Mouse (Mus musculus) hindbrain, postnatal 0 days (tissue): ENCODE data around the gene Slco2b1. TPM values are rescaled to one million over a fixed set of nuclear protein-coding genes. Genes with fewer than 3 reads are reported as not detected.

Source experiments
- ATAC-seq: fragments of 200-750 bp; cut with Nextera tagmentation; 2 replicates; pipeline ENCODE4 v1.8.0; 2017; ENCODE audit warnings: mild to moderate bottlenecking, moderate TSS enrichment, moderate library complexity
- DNase-seq: peaks from one replicate; pipeline ENCODE4 v3.0.0-alpha.2; 2015; ENCODE audit warnings: low spot score
- H3K27ac ChIP-seq: fragments of 300-500 bp; sonication (generic); 2 replicates; pipeline ENCODE4 v1.5.1; 2014; ENCODE audit warnings: mild to moderate bottlenecking
- H3K27me3 ChIP-seq: fragments of 300-500 bp; sonication (generic); 2 replicates; pipeline ENCODE4 v1.6.1; 2014; ENCODE audit warnings: low read length, mixed read lengths; ENCODE audit not compliant: insufficient read depth
- H3K36me3 ChIP-seq: fragments of 300-500 bp; sonication (generic); 2 replicates; pipeline ENCODE4 v1.6.1; 2014; ENCODE audit warnings: low read length, mixed read lengths; ENCODE audit not compliant: insufficient read depth
- H3K4me1 ChIP-seq: fragments of 300-500 bp; sonication (generic); 2 replicates; pipeline ENCODE4 v1.6.1; 2014; ENCODE audit warnings: antibody characterized with exemption, low read length, mixed read lengths; ENCODE audit not compliant: insufficient read depth
- H3K4me2 ChIP-seq: fragments of 300-500 bp; sonication (generic); 2 replicates; pipeline ENCODE4 v1.6.1; 2014; ENCODE audit warnings: low read depth, mild to moderate bottlenecking, low read length, moderate library complexity, mixed read lengths
- H3K4me3 ChIP-seq: fragments of 300-500 bp; sonication (generic); 2 replicates; pipeline ENCODE4 v1.5.1; 2014; ENCODE audit warnings: low read length
- H3K9ac ChIP-seq: fragments of 300-500 bp; sonication (generic); replicated peaks from 2 replicates; pipeline ENCODE4 v1.6.1; 2014; ENCODE audit warnings: mild to moderate bottlenecking, low read length, moderate library complexity, mixed read lengths
- H3K9me3 ChIP-seq: fragments of 300-500 bp; sonication (generic); 2 replicates; pipeline ENCODE4 v1.6.1; 2016; ENCODE audit warnings: low read length, mixed read lengths
- CTCF ChIP-seq: IDR thresholded peaks from 2 replicates; pipeline ENCODE4 v1.5.1; 2016; ENCODE audit warnings: antibody characterized with exemption, control low read depth, low read depth
- WGBS: fragments of 180-500 bp; shearing (Covaris S2); extraction: QIAGEN DNeasy Blood & Tissue Kit; methylation state at CpG from one replicate; pipeline ENCODE4 v1.1.7; 2014; 5-methylcytosine and 5-hydroxymethylcytosine counted together
- polyA plus RNA-seq: library from polyadenylated mRNA; unstranded; fragments of >200 nt; fragmentation: Nextera tagmentation; extraction: Ambion mirVana; gene quantifications from 2 replicates; pipeline ENCODE4 v1.2.1, GENCODE M21; 2015
- total RNA-seq: library from RNA; depleted of rRNA; stranded (reverse); fragments of >200 nt; gene quantifications from 2 replicates; pipeline ENCODE4 v1.2.3, GENCODE M21; 2014

Slco2b1 gene
- total and polyA plus RNA-seq, 2 experiments from 2014 or later = 6.8 to 14.3 TPM

DNA sequence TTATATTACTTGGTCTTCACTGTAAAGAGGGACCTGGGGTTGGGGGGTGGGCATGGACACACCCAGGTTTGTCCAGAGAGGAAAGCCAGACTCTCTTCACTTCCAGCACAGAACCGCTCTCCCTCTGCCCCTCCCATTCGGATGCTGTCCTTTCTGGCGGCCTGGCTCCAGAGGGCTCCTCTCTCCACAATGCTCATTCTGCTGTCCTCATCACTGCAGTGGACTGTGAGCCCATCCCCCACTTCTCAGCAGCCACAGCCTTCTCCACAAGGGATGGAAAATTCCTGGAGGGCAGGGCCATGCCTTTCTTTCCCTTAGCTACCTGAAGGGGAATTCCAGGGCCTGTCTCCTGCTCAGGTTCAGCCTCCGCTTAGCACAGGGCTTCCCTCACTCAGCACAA is 42.3 kb downstream of the Slco2b1 start:
- Histone ChIP-seq H3K4me2 (no peak overlapping the region), H3K4me3 (no peak overlapping the region), H3K9ac (no peak overlapping the region), H3K4me1 (0 out of 2 replicates have a peak, but pooled peaks cover 10% of the 10 kb centered on the region), H3K9me3 (no peaks in the 10 kb centered on the region), H3K27me3 (no peaks in the 10 kb centered on the region), H3K27ac (no peak overlapping the region), H3K36me3 (no peaks in the 10 kb centered on the region)
- no peak for TF ChIP-seq CTCF
- DNase-seq (peak; percentile 37), ATAC-seq (no peak)
- 25% methylated on average over 4 of the region's 4 CpGs for WGBS

DNA sequence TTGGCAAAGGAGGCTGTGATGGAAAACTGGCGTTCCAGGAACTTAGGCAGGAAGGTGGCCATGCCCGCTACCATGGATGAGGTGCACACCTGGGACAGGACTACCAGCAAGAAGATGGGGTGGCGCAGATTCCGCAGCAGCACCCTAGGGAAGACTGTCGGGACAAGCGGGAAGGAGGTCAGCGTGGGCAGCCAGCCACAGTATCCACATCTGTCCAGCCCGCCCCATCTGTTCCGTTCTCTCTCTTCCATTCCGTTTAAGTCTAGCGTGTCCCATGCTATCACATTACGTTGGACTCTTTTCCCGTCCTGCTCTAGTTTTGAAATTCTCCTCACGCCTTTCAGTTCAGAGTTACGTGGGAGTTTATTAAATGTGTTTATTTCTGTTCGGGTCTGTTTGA is 44.0 kb downstream of the Slco2b1 start:
- no peak for TF ChIP-seq CTCF
- H3K4me2 ChIP-seq = no peak overlapping the region
- no peaks in the 10 kb centered on the region for H3K36me3 ChIP-seq
- no peak overlapping the region for H3K9ac ChIP-seq
- DNase-seq (no peak), ATAC-seq (no peak)
- 0 out of 2 replicates have a peak, but pooled peaks cover 10% of the 10 kb centered on the region for H3K4me1 ChIP-seq
- no peak overlapping the region for H3K4me3 ChIP-seq
- H3K27ac ChIP-seq = no peak overlapping the region
- WGBS = 91% methylated on average over 16 of the region's 16 CpGs
- no peaks in the 10 kb centered on the region for H3K27me3 ChIP-seq
- H3K9me3 ChIP-seq = no peaks in the 10 kb centered on the region

DNA sequence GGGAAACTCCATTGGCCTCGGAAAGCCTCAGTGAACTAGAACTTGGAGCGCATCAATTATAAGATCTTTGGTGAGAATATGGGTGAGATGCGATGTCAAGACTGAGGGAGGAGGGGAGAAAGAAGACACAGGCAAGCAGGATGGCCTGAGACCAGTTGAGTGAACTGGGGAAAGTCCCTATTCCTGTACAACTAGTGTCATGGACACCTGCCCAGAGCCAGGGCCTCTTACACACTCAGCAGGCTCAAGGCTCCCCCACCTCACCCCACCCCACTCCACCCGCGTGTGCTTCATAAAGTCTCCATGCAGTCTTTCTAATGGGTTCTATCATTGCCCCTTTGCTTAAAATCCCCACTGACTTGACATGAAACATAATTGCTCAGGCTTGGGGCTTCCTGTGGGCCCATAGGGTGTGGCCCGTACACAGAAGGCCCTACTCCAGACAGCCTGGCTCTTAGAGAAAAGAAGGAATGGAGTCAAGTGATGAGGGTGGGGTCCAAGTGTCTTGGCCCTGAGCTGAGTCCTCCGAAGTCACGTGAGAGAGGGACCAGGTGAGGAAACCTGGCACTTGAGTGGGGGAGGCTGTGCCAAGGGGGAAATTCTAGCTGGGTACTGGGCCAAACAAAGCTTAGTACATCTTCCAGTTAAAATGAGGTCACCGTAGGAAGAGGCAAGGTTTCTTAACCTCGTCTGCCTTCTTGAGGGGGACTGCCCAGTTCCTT is 45.2 kb downstream of the Slco2b1 start:
- no peaks in the 10 kb centered on the region for H3K27me3 ChIP-seq
- H3K27ac ChIP-seq = no peak overlapping the region
- TF ChIP-seq CTCF = no peak
- DNase-seq (no peak), ATAC-seq (no peak)
- H3K4me1 ChIP-seq = 0 out of 2 replicates have a peak, but pooled peaks cover 13% of the 10 kb centered on the region
- H3K4me3 ChIP-seq = no peak overlapping the region
- H3K9ac ChIP-seq = no peak overlapping the region
- no peaks in the 10 kb centered on the region for H3K36me3 ChIP-seq
- WGBS = 93% methylated on average over 10 of the region's 10 CpGs
- H3K9me3 ChIP-seq = no peaks in the 10 kb centered on the region
- H3K4me2 ChIP-seq = no peak overlapping the region

DNA sequence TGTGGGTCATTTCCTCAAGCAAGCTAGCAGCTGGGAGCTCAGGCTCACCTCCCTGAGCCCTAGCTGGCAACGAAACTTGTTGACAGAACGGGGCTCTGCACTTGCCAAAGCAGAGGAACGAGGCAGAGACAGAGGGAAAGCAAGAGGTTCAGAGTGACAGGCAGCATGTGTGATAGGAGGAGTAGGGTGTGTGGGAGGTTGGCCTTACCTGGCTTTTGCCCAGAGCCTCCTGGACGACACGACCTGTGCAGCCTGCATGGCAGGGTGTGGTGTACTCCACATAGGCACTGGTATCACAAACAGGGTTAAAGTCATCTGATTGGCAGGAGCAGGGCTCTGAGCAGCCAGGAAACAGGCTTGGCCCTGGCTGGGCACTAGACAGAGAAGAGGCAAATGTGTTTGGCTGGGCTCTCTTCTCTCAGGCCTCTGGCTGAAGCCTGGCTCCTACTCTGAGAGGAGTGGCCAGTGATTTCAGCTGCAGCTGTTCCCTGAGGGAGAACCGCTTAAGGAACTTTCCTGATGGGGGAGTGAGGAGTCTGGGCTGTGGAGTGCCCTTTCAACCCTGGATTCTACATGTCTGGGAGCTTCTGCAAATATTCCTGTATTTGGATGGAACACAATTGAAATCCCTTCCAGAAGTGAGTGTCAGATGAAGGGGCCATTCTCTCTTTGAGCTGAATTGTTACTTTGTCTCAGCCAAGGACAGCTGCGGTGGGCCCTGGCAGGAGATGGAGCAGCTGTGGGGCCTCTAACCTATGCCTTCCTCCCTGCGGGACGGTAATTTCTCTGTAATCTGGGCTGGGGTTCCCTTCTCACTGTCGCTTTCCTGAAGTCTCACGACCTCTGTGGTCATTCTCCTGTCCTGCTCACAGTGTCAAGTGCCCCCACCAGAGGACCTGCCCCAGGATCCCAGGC is 46.3 kb downstream of the Slco2b1 start:
- Histone ChIP-seq H3K4me1 (0 out of 2 replicates have a peak, but pooled peaks cover 13% of the 10 kb centered on the region), H3K27ac (peak overlapping the region; percentile 52), H3K9me3 (no peaks in the 10 kb centered on the region), H3K4me2 (no peak overlapping the region), H3K4me3 (no peak overlapping the region), H3K27me3 (no peaks in the 10 kb centered on the region), H3K36me3 (no peaks in the 10 kb centered on the region), H3K9ac (no peak overlapping the region)
- 44% methylated on average over 11 of the region's 11 CpGs for WGBS
- no peak for TF ChIP-seq CTCF
- DNase-seq = peak; percentile 74
- ATAC-seq = peak; percentile 77

DNA sequence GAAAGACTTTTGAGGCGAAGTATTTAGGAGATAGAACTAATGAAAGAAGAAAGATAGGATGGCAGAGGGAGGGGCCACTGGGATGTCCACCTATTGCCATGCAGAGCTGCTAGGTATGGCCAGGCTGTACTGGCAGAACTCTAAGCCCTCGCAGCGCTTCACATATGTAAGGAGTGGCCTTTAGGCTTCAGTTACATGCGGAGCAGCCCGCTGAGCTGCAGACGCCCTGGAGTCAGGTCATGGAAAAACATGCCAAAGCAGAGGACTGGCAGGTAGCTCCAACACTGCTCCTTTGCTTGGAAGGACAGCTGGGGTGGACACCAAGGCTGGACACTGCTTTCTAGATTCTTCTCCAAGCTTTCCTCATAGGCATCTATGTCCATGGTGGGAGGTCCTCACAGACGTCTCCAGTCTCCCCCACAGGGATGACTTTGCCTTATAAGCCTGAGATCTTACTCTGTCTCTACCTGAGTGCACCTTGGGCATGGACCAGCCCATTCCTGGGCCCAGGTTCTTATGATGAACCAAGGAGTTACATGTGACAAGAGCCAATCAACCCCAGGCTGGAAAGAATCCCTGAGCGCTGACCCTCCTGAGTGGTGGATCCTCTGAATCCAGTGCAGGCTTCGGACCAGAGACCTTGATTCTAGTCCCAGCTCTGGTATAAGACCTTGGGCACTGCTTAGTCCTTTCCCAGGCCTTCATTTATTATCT is 47.5 kb downstream of the Slco2b1 start:
- Histone ChIP-seq H3K4me3 (no peak overlapping the region), H3K9me3 (no peaks in the 10 kb centered on the region), H3K27me3 (no peaks in the 10 kb centered on the region), H3K9ac (no peak overlapping the region), H3K27ac (peak overlapping the region; percentile 52; the same call in 1 of the 2 replicates), H3K4me2 (no peak overlapping the region), H3K36me3 (no peaks in the 10 kb centered on the region), H3K4me1 (0 out of 2 replicates have a peak, but pooled peaks cover 13% of the 10 kb centered on the region)
- no peak for TF ChIP-seq CTCF
- 87% methylated on average over 9 of the region's 9 CpGs for WGBS
- ATAC-seq = no peak
- no peak for DNase-seq

DNA sequence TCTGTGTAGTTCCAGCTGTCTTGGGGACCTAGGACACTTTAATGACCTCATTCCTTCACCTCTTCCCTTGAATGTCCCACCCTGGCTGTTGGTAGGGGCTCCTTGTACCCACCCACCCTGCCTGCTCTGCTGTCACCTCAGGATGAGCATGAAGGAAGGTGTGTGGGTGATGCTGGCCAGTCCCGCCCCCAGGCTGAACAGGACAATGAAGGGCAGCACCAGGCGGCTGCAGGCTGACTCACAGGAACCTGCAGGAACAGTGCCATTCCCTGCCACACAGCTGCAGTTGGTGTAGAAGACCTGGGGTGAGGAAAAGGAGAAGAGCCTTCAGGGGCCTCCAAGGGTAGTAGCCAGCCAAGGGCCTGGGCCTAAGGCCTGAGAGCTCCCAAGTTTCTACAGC is 48.8 kb downstream of the Slco2b1 start:
- no peak for ATAC-seq
- Histone ChIP-seq H3K9ac (no peak overlapping the region), H3K9me3 (no peaks in the 10 kb centered on the region), H3K27ac (no peak overlapping the region), H3K4me3 (no peak overlapping the region), H3K4me2 (no peak overlapping the region), H3K27me3 (no peaks in the 10 kb centered on the region), H3K36me3 (no peaks in the 10 kb centered on the region), H3K4me1 (0 out of 2 replicates have a peak, but pooled peaks cover 13% of the 10 kb centered on the region)
- WGBS = 85% methylated on average over 2 of the region's 2 CpGs
- DNase-seq = no peak
- no peak for TF ChIP-seq CTCF
